Mouse (Mus musculus) midbrain, postnatal 0 days (tissue): ENCODE results near the gene Tm4sf5. TPM values are rescaled to one million over a fixed set of nuclear protein-coding genes. Genes with fewer than 3 reads are reported as not detected.
"Not testable (repeated sequence)": the region's sequence is repeated elsewhere in the genome, so short reads cannot be mapped to it uniquely, and the experiment has no call there.

Experiments
- ATAC-seq: fragments of 200-750 bp; cut with Nextera tagmentation; 2 replicates; pipeline ENCODE4 v1.8.0; 2017; ENCODE audit warnings: moderate number of reproducible peaks, mild to moderate bottlenecking, moderate TSS enrichment, moderate library complexity; ENCODE audit not compliant: low FRiP score
- DNase-seq: peaks from one replicate; pipeline ENCODE4 v3.0.0-alpha.2; 2015; ENCODE audit warnings: low spot score
- H3K27ac ChIP-seq: fragments of 300-500 bp; sonication (generic); 2 replicates; pipeline ENCODE4 v1.5.1; 2014; ENCODE audit warnings: low read depth, mild to moderate bottlenecking, low read length, mixed read lengths
- H3K27me3 ChIP-seq: fragments of 300-500 bp; sonication (generic); 2 replicates; pipeline ENCODE4 v1.6.1; 2014; ENCODE audit warnings: low read length, control low read depth, mixed read lengths; ENCODE audit not compliant: insufficient read depth
- H3K36me3 ChIP-seq: fragments of 300-500 bp; sonication (generic); 2 replicates; pipeline ENCODE4 v1.6.1; 2014; ENCODE audit warnings: low read length, control low read depth, mixed read lengths; ENCODE audit not compliant: insufficient read depth
- H3K4me1 ChIP-seq: fragments of 300-500 bp; sonication (generic); 2 replicates; pipeline ENCODE4 v1.6.1; 2014; ENCODE audit warnings: mild to moderate bottlenecking, control low read depth, antibody characterized with exemption, low read length, mixed read lengths; ENCODE audit not compliant: insufficient read depth
- H3K4me2 ChIP-seq: fragments of 300-500 bp; sonication (generic); 2 replicates; pipeline ENCODE4 v1.6.1; 2014; ENCODE audit warnings: low read depth, mild to moderate bottlenecking, low read length, mixed read lengths; ENCODE audit not compliant: poor library complexity, severe bottlenecking
- H3K4me3 ChIP-seq: fragments of 300-500 bp; sonication (generic); 2 replicates; pipeline ENCODE4 v1.5.1; 2014; ENCODE audit warnings: low read depth, mild to moderate bottlenecking, low read length, moderate library complexity
- H3K9ac ChIP-seq: fragments of 300-500 bp; sonication (generic); replicated peaks from 2 replicates; pipeline ENCODE4 v1.6.1; 2014; ENCODE audit warnings: mild to moderate bottlenecking, low read length, moderate library complexity, mixed read lengths; ENCODE audit not compliant: poor library complexity, severe bottlenecking
- H3K9me3 ChIP-seq: fragments of 300-500 bp; sonication (generic); 2 replicates; pipeline ENCODE4 v1.6.1; 2016; ENCODE audit warnings: low read length, control low read depth
- CTCF ChIP-seq: IDR thresholded peaks from 2 replicates; pipeline ENCODE4 v1.5.1; 2016; ENCODE audit warnings: antibody characterized with exemption, mild to moderate bottlenecking
- WGBS: fragments of 180-500 bp; shearing (Covaris S2); extraction: QIAGEN DNeasy Blood & Tissue Kit; methylation state at CpG from one replicate; pipeline ENCODE4 v1.1.7; 2014; 5-methylcytosine and 5-hydroxymethylcytosine counted together
- polyA plus RNA-seq: library from polyadenylated mRNA; unstranded; fragments of >200 nt; fragmentation: Nextera tagmentation; extraction: Ambion mirVana; gene quantifications from 2 replicates; pipeline ENCODE4 v1.2.1, GENCODE M21; 2015
- total RNA-seq: library from RNA; depleted of rRNA; stranded (reverse); fragments of >200 nt; gene quantifications from 2 replicates; pipeline ENCODE4 v1.2.3, GENCODE M21; 2014

Gene Tm4sf5
- total and polyA plus RNA-seq, 2 experiments from 2014 or later: 12.1 to 19.8 TPM

DNA sequence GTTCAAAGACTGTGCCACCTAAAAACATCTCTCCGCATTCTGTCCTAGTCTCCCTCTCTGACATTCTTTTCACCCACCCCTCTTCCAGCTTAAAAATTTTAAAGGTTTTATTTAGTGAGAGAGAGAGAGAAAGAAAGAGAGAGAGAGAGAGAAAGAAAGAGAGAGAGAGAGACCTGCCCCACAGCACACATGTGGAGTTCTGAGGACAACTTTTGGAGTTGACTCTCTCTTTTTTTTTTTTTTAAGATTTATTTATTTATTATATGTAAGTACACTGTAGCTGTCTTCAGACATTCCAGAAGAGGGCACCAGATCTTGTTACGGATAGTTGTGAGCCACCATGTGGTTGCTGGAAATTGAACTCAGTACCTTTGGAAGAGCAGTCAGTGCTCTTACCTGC is 26.0 kb downstream of the Tm4sf5 start:
- H3K27me3 ChIP-seq, H3K9ac ChIP-seq: not testable (repeated sequence)

DNA sequence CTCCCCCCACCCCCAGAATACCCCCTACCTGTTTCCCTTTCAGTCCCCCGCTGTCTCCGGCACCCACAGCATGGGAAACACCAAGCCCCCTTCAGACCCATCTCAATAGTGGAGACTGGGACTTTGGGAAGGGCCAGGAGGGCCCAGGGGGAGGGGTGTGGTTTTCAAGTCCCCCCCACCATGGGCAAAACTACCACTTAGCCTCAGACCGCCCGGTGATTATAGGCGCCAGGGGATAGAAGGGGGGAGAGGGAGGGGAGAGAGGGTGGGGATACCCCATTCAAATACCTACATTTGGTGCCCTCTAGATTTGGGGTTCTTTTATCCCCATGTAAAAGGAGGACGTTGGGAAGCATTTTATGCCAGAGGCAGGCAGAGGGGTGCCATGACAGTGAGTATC is 27.8 kb downstream of the Tm4sf5 start, which contains the start of gene Gm40193:
TSS of gene Gm40193 (minus strand) at position 101 of the 400 bp plus-strand sequence.
- Histone ChIP-seq H3K4me3 (no peak within 1 kb of the TSS), H3K9me3 (no peaks in the 10 kb centered on the region), H3K4me1 (no peaks in the 10 kb centered on the region), H3K4me2 (no peak within 1 kb of the TSS), H3K9ac (no peak within 1 kb of the TSS), H3K27me3 (no peaks in the 10 kb centered on the region), H3K36me3 (peaks cover 13% of the 10 kb centered on the region), H3K27ac (no peak within 1 kb of the TSS)
- ATAC-seq (no peak), DNase-seq (no peak)
- no peak for TF ChIP-seq CTCF
- WGBS: 76% methylated on average over 6 of the region's 6 CpGs

More for the DNA sequence above, 26.0 kb downstream of the Tm4sf5 start:
- not testable (repeated sequence) for H3K4me3 ChIP-seq, H3K4me2 ChIP-seq, ATAC-seq, H3K9me3 ChIP-seq, DNase-seq, H3K4me1 ChIP-seq, H3K27ac ChIP-seq
- H3K36me3 ChIP-seq: peaks cover 22% of the 10 kb centered on the region
- 78% methylated on average over 2 of the region's 2 CpGs for WGBS
- TF ChIP-seq CTCF: peak; percentile 4; the same call in 1 of the 2 replicates

- H3K36me3 ChIP-seq: no peaks in the 10 kb centered on the region
- whole genome bisulfite sequencing: 18% methylated on average over 9 of the region's 9 CpGs
- no peak for ATAC-seq
- peak overlapping the region; percentile 68 for H3K4me3 ChIP-seq
- no peaks in the 10 kb centered on the region for H3K9me3 ChIP-seq
- H3K9ac ChIP-seq: peak overlapping the region; percentile 78
- H3K27ac ChIP-seq: no peak overlapping the region
- no peaks in the 10 kb centered on the region for H3K27me3 ChIP-seq
- no peaks in the 10 kb centered on the region for H3K4me1 ChIP-seq
- peak overlapping the region; percentile 78 for H3K4me2 ChIP-seq
- DNase-seq: no peak
- no peak for TF ChIP-seq CTCF
These were observed 34.4 kb downstream of the Tm4sf5 start for GRCm38 (mm10) chr11:70539423-70539822.

- Histone ChIP-seq H3K4me1 (no peaks in the 10 kb centered on the region), H3K4me2 (peak within 1 kb of the TSS; percentile 78), H3K36me3 (no peaks in the 10 kb centered on the region), H3K9ac (peak within 1 kb of the TSS; percentile 78), H3K4me3 (peak within 1 kb of the TSS; percentile 68), H3K27me3 (no peaks in the 10 kb centered on the region), H3K9me3 (no peaks in the 10 kb centered on the region), H3K27ac (peak within 1 kb of the TSS; percentile 67)
- under 1% methylated on average over 50 of the region's 65 CpGs for WGBS
- ATAC-seq (peak; percentile 93), DNase-seq (peak; percentile 92)
- TF ChIP-seq CTCF: peak; percentile 71
These were observed 35.0 kb downstream of the Tm4sf5 start, which contains the start of gene Pld2 for GRCm38 (mm10) chr11:70539877-70540587. Gene Pld2 (plus strand): TSS chr11:70540064.

GRCm38 (mm10) chr11:70540928-70541327 is 35.9 kb downstream of the Tm4sf5 start:
- Histone ChIP-seq H3K36me3 (no peaks in the 10 kb centered on the region), H3K27ac (no peak overlapping the region), H3K4me2 (peak overlapping the region; percentile 78), H3K4me1 (no peaks in the 10 kb centered on the region), H3K9ac (no peak overlapping the region), H3K9me3 (no peaks in the 10 kb centered on the region), H3K4me3 (peak overlapping the region; percentile 68), H3K27me3 (no peaks in the 10 kb centered on the region)
- no peak for TF ChIP-seq CTCF
- DNase-seq (no peak), ATAC-seq (no peak)
- WGBS: 81% methylated on average over 7 of the region's 7 CpGs

GRCm38 (mm10) chr11:70541415-70541814 is 36.4 kb downstream of the Tm4sf5 start:
- Histone ChIP-seq H3K4me1 (no peaks in the 10 kb centered on the region), H3K9ac (no peak overlapping the region), H3K27me3 (no peaks in the 10 kb centered on the region), H3K4me3 (peak overlapping the region; percentile 68; the same call in 1 of the 2 replicates), H3K4me2 (peak overlapping the region; percentile 78), H3K36me3 (no peaks in the 10 kb centered on the region), H3K9me3 (no peaks in the 10 kb centered on the region), H3K27ac (no peak overlapping the region)
- 69% methylated on average over 5 of the region's 5 CpGs for WGBS
- DNase-seq (peak; percentile 66), ATAC-seq (0 out of 2 replicates have a peak, but pooled peaks have one; percentile 39)
- no peak for TF ChIP-seq CTCF
